Mouse (Mus musculus) layer of hippocampus, adult 18-20 months (tissue): ENCODE data around the gene Cux1. TPM values are rescaled to one million over a fixed set of nuclear protein-coding genes. Genes with fewer than 3 reads are reported as not detected.
A peak's percentile ranks its signal among the peaks of the same experiment; 100 is the strongest.

Experiments used
- DNase-seq, 2 experiments: peaks; one replicate each; pipeline ENCODE4 v3.0.0; 2022; ENCODE audit warnings: low spot score in 2 of 2
- total RNA-seq, 2 experiments: library from RNA; stranded (reverse); gene quantifications; 2 replicates each; pipeline ENCODE4 v1.2.3; 2021

Cux1 gene
- total RNA-seq, 2 experiments from 2014 or later = 38.2 to 39.5 TPM

- DNase-seq = no peak
Measured at GRCm38 (mm10) chr5:136511378-136511777, 55.9 kb downstream of the Cux1 start.

GRCm38 (mm10) chr5:136510609-136511008, 56.7 kb downstream of the Cux1 start:
- no peak for DNase-seq

- DNase-seq = no peak
Measured at GRCm38 (mm10) chr5:136507629-136508028, 59.7 kb downstream of the Cux1 start.

- DNase-seq = peak in 1 of 2 experiments; percentile 6
Measured at GRCm38 (mm10) chr5:136506262-136506661, 61.0 kb downstream of the Cux1 start.

GRCm38 (mm10) chr5:136502491-136503086, 64.7 kb downstream of the Cux1 start:
- no peak for DNase-seq

GRCm38 (mm10) chr5:136500307-136500871, 66.9 kb downstream of the Cux1 start:
- DNase-seq = no peak

- DNase-seq = no peak
Measured at GRCm38 (mm10) chr5:136499316-136499715, 68.0 kb downstream of the Cux1 start.

- DNase-seq = no peak
Measured at GRCm38 (mm10) chr5:136498741-136499140, 68.5 kb downstream of the Cux1 start.

- DNase-seq = peak in 1 of 2 experiments; percentile 29
Measured at GRCm38 (mm10) chr5:136497301-136497700, 70.0 kb downstream of the Cux1 start.

- DNase-seq = no peak
Measured at GRCm38 (mm10) chr5:136495581-136495980, 71.7 kb downstream of the Cux1 start.

- no peak for DNase-seq
Measured at GRCm38 (mm10) chr5:136494927-136495326, 72.4 kb downstream of the Cux1 start.

- DNase-seq = no peak
Measured at GRCm38 (mm10) chr5:136494288-136494687, 73.0 kb downstream of the Cux1 start.

- DNase-seq = no peak
Measured at GRCm38 (mm10) chr5:136489450-136489849, 77.8 kb downstream of the Cux1 start.

GRCm38 (mm10) chr5:136488721-136489120, 78.6 kb downstream of the Cux1 start:
- DNase-seq = no peak

GRCm38 (mm10) chr5:136488223-136488622, 79.1 kb downstream of the Cux1 start:
- no peak for DNase-seq

- DNase-seq = peak; percentile 33 to 59
Measured at GRCm38 (mm10) chr5:136487397-136488093, 79.7 kb downstream of the Cux1 start.

- no peak for DNase-seq
Measured at GRCm38 (mm10) chr5:136486401-136486800, 80.9 kb downstream of the Cux1 start.

- no peak for DNase-seq
Measured at GRCm38 (mm10) chr5:136485397-136485796, 81.9 kb downstream of the Cux1 start.

- DNase-seq = no peak
Measured at GRCm38 (mm10) chr5:136482434-136482833, 84.9 kb downstream of the Cux1 start.

- DNase-seq = no peak
Measured at GRCm38 (mm10) chr5:136480541-136480940, 86.7 kb downstream of the Cux1 start.

GRCm38 (mm10) chr5:136479801-136480200, 87.5 kb downstream of the Cux1 start:
- DNase-seq = no peak

GRCm38 (mm10) chr5:136479024-136479763, 88.1 kb downstream of the Cux1 start:
- DNase-seq = no peak
